Mouse (Mus musculus) Muller cell, postnatal 12 days (primary cell): ENCODE measurements around the gene Mapk13.
"Not testable (repeated sequence)": the region's sequence is repeated elsewhere in the genome, so short reads cannot be mapped to it uniquely, and the experiment has no call there.

Experiments used
- DNase-seq: peaks from one replicate; pipeline ENCODE4 v3.0.0-alpha.2; 2015; ENCODE audit errors: inconsistent ontology term

The Mapk13 gene

DNA sequence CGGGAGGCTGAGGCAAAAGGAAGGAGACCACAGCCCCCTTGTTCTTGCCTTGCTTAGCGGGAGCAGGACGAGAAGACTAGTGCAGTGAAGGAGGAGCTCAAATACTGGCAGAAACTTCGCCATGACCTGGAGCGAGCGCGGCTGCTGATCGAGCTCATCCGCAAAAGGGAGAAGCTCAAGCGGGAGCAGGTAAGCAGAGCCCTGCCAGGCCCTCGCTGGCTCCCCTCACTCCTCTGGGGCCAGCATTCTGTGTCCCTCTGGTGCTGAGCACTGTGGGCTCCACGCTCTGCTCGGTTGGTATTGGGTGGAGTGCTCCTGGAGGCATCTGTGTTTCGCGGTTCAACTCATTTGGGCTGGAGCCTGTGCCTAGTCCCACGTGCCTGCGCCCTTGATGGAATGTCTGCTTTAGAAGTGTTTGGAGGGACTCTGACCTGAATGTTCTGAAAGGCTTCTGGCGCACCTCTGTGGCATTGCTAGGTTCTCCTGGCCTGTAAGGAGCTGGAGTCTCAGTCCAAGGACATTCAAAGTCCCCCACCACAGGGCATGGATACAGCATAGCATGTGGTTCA lies 45.5 kb downstream of the Mapk13 start:
- no peak for DNase-seq

DNA sequence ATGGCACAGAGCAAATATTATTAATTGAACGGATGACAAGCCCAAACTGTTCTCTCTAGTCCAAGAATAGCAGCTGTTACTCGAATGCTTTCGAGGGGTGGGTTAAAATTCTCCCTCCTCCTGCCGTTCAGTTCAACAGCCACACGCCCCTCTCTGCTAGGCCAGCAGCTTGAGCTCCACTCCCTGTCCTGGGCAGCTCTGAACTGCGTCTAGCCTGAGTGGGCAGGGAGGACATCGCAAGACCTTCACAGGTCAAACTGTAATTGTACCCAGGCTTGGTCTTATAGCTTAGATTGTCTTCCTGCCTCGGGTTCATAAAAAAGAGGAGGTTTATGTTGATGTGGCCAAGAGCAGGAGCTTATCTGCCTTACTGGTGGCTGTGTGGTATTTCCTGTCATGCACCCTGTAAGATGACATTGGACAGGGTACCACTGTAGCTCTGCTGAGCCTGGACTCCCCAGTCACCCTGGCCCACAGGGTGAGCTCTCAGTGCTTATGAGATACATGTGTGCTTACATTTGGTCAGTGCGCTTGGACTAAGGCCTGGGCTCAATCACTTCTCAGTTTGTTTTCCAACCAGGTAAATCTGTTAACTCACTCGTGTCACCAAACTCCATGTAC lies 46.4 kb downstream of the Mapk13 start:
- no peak for DNase-seq

DNA sequence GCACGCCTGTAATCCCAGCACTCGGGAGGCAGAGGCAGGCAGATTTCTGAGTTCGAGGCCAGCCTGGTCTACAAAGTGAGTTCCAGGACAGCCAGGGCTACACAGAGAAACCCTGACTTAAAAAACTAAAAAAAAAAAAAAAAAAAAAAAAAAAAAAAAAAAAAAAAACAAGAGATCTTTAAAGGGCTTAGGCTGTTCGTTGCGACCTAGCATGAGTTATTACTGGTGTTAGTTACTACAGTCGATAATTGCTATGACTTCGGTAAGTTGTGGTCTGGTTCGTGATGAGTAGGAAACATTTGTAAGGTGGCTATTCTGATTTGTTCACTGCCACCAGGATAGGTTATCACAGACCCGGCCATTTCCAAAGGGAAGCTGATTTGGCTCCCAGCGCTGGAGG lies 47.2 kb downstream of the Mapk13 start:
- not testable (repeated sequence) for DNase-seq

DNA sequence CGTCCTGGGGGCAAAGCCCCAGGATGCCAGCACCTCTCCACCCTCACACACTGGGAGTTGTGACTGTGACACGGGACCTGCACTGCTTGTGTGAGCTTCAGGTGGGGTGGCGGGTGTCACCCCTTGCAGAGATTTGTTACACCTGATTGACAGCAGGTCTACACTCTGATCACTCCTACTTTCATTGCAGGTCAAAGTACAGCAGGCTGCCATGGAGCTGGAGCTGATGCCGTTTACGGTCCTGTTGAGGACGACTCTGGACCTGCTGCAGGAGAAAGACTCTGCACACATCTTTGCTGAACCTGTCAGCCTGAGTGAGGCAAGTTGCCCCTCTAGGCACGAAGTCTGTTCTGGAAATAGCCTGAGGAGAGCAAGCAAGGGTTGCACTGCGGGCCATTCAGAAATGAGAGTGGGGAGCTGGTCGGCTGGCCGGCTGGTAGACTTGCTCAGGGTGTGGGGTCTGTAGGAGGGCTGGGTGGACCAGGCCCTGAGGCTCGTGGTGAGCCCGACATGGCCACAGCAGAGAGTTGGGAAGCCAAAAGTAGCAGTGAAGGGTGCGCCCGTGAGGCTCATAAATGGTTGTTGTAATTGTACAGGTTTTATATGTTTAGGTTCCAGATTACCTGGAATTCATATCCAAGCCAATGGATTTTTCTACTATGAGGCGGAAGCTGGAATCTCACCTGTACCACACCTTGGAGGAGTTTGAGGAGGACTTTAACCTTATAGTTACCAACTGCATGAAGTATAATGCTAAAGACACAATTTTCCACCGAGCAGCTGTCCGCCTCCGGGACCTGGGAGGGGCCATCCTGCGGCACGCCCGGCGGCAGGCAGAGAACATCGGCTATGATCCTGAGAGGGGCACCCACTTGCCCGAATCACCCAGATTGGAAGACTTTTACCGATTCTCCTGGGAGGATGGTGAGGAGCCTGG lies 48.0 kb downstream of the Mapk13 start:
- no peak for DNase-seq

DNA sequence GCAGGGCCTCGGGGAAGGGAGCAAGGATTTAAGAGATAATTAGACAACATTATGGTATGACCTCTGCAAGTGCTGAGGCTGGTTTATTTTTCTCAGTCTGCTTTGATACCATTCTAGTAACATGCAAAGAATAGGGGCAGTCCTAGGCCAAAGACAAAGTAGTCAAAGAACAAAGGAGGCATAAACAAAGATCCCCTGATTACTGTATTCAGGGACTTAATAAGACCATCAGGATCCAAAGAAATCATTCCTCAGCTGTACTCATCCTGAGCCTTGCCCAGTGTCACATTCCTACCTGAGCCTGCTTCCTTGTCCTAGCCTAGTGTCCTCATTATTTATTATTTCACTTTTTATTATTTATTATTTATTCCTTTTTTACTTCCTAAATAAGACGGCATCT lies 51.1 kb downstream of the Mapk13 start:
- no peak for DNase-seq

- DNase-seq, result no peak
These were observed 54.1 kb downstream of the Mapk13 start for GRCm38 (mm10) chr17:28823004-28823745.

GRCm38 (mm10) chr17:28823749-28824148 lies 54.7 kb downstream of the Mapk13 start:
- DNase-seq, result no peak

DNA sequence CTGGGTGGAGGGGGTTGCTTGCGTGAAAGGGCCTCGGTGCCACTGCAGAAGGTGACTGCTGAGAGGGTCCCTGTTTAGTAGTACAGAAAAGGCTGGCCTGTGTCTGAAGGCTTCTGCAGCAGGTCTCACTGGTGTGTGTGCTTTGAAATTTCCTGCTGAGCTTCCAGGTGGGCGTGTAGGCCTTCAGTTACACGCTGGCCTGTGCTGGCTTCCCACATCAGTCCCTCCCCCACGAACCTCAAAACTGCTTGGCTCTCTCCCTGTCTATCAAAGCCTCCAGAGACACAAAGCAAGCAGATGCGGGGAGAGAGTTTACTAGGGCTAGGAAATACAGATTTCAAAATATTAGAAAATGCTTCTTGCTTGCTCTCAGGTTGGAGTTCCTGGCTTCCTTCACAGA lies 55.8 kb downstream of the Mapk13 start:
- DNase-seq, result no peak

GRCm38 (mm10) chr17:28825359-28826041 lies 56.4 kb downstream of the Mapk13 start:
- no peak for DNase-seq

GRCm38 (mm10) chr17:28827665-28828231 lies 58.7 kb downstream of the Mapk13 start:
- DNase-seq, result no peak

DNA sequence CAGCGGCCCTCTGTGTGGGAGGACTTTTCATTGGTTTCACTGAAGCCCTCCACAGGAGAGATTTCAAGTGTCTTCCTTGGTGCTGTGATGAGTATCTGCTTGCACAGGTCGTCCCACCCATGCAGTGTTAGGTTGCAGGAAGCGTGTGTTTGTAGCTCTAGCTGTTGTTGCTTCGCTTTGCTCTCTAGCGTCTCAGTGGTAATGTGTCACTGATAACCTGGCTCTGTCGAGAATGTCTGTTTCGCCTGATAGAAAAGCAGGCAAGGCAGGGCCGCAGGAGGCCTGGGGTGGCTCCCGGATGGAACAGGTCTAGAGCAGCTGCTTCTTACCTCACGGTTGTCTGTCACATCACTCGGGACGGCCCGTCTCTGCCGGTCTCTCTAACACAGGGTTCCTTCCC lies 60.0 kb downstream of the Mapk13 start:
- DNase-seq, result no peak
